Mouse (Mus musculus): ENCODE results near the gene Blzf1. TPM values are rescaled to one million over a fixed set of nuclear protein-coding genes. Genes with fewer than 3 reads are reported as not detected.

Gene Blzf1
- polyA plus RNA-seq, 1 experiment from 2014 or later = 45.5 TPM

DNA sequence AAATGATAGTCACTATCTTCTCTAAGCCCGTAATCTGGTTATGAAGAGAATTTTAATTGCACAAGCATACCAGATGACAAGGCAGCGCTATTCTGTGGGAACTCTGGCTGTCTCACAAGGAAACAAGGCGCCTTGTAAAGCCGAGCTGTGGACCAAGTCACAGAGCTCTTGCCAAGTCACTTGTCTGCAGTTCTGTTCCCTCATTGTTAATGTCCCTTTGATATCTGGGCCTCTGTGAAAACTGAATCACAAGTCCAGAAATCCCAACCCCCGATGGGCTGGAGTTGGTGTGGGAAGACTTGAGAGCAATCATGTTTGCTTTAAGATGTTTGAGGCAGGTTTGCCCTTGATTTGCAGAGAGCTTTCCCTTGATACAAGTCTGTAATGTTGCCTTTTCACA, 13.4 kb upstream of the Blzf1 start:
- Histone ChIP-seq H3K4me3 (no peak overlapping the region), H3K27me3 (no peaks in the 10 kb centered on the region), H3K9ac (no peak overlapping the region), H3K4me2 (no peak overlapping the region), H3K27ac (no peak overlapping the region), H3K9me3 (no peaks in the 10 kb centered on the region), H3K36me3 (no peaks in the 10 kb centered on the region), H3K4me1 (peaks cover 3% of the 10 kb centered on the region; the same call in 1 of the 2 replicates)
- ATAC-seq (ENCODE audit: insufficient number of reproducible peaks, low FRiP score, low TSS enrichment, low read depth) = no peak
- 66% methylated on average over 5 of the region's 5 CpGs for WGBS

DNA sequence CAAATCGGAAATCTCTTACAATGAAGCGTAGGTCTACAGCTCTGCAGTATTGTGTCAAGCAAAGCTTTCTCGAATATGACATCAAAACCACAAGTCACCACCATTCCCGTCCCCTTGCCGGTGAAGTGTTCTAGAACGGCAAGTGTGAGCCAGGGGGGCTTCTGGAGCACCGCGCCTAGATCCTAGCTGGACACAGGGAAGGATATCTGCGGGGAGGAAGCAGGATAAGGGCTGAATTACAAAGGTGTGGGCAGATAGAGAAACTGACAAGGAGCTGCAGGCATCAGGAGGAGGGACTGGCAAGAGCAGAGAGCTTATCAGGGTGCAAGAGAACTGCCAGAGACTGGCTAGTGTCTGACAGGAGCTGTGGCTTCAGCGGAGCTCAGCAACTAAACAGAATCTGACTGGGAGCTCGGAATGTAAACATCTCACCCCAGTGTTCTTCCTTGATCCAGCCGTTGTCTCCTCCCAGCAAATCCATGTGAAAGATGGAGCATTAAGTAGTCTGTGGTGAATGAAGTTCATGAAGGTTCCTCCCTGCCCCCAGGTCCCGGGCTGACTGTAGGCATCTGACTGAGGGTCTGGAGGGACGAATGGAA, 12.4 kb upstream of the Blzf1 start:
- no peaks in the 10 kb centered on the region for H3K9me3 ChIP-seq
- H3K36me3 ChIP-seq = no peaks in the 10 kb centered on the region
- H3K9ac ChIP-seq = no peak overlapping the region
- WGBS = 84% methylated on average over 14 of the region's 14 CpGs
- H3K4me2 ChIP-seq = no peak overlapping the region
- H3K27ac ChIP-seq = peak overlapping the region; percentile 27; the same call in 1 of the 2 replicates
- H3K4me3 ChIP-seq = no peak overlapping the region
- no peak for ATAC-seq (ENCODE audit: insufficient number of reproducible peaks, low FRiP score, low TSS enrichment, low read depth)
- H3K4me1 ChIP-seq = peaks cover 3% of the 10 kb centered on the region; the same call in 1 of the 2 replicates
- H3K27me3 ChIP-seq = no peaks in the 10 kb centered on the region

DNA sequence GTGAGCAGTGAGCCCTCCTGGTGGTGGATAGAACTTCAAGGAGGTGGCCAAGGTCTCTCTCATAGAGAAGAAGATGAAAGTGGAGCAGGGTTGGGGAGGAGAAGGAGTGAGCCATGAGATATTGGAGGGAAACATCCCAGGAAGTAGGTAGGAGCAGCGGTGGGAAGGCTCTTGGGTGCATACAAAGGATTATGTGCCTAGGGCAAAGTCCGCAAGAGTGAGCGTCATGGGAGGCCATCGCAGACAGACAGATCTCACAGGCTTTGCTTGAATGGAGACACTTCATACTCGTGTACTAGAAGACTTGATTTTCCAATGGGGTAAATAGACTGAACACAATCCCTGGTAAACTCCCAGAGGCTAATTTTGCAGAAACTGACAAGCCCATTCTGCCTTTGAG, 11.2 kb upstream of the Blzf1 start:
- no peak overlapping the region for H3K9ac ChIP-seq
- WGBS = 91% methylated on average over 5 of the region's 5 CpGs
- H3K4me3 ChIP-seq = no peak overlapping the region
- no peaks in the 10 kb centered on the region for H3K27me3 ChIP-seq
- no peak overlapping the region for H3K4me2 ChIP-seq
- H3K36me3 ChIP-seq = no peaks in the 10 kb centered on the region
- ATAC-seq (ENCODE audit: insufficient number of reproducible peaks, low FRiP score, low TSS enrichment, low read depth) = no peak
- H3K27ac ChIP-seq = no peak overlapping the region
- H3K9me3 ChIP-seq = no peaks in the 10 kb centered on the region
- peaks cover 3% of the 10 kb centered on the region; the same call in 1 of the 2 replicates for H3K4me1 ChIP-seq

GRCm38 (mm10) chr1:164317261-164317660, 10.0 kb upstream of the Blzf1 start:
- peaks cover 3% of the 10 kb centered on the region; the same call in 1 of the 2 replicates for H3K4me1 ChIP-seq
- H3K4me2 ChIP-seq = no peak overlapping the region
- H3K9ac ChIP-seq = no peak overlapping the region
- ATAC-seq (ENCODE audit: insufficient number of reproducible peaks, low FRiP score, low TSS enrichment, low read depth) = no peak
- H3K4me3 ChIP-seq = no peak overlapping the region
- H3K36me3 ChIP-seq = 0 out of 2 replicates have a peak, but pooled peaks cover 5% of the 10 kb centered on the region
- H3K27me3 ChIP-seq = no peaks in the 10 kb centered on the region
- no peaks in the 10 kb centered on the region for H3K9me3 ChIP-seq
- H3K27ac ChIP-seq = no peak overlapping the region
- 88% methylated on average over 9 of the region's 9 CpGs for WGBS

GRCm38 (mm10) chr1:164316697-164317096, 9.4 kb upstream of the Blzf1 start:
- 21% methylated on average over 3 of the region's 3 CpGs for WGBS
- Histone ChIP-seq H3K4me1 (0 out of 2 replicates have a peak, but pooled peaks cover 3% of the 10 kb centered on the region), H3K4me3 (no peak overlapping the region), H3K27ac (no peak overlapping the region), H3K4me2 (no peak overlapping the region), H3K9ac (no peak overlapping the region), H3K9me3 (no peaks in the 10 kb centered on the region), H3K27me3 (no peaks in the 10 kb centered on the region), H3K36me3 (0 out of 2 replicates have a peak, but pooled peaks cover 5% of the 10 kb centered on the region)
- ATAC-seq (ENCODE audit: insufficient number of reproducible peaks, low FRiP score, low TSS enrichment, low read depth) = no peak

DNA sequence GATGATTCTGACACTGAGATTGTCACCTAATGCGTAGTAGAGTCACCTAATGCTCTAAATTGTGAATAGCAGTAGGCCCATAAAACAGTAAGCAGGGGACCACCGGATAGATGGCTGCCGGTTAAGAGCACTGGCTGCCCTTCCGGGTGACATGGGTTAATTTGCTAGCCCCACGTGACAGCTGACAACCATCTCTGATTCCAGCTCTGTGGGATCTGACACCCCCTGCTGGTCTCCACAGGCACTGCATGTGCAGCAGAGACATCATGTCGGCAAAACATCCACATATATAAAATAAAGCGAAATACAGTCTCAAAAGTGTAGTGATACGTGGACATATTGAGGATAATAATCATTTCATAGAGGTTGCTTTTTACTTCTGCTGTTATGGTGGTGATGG, 8.0 kb upstream of the Blzf1 start:
- no peak overlapping the region for H3K4me2 ChIP-seq
- H3K27me3 ChIP-seq = no peaks in the 10 kb centered on the region
- no peaks in the 10 kb centered on the region for H3K9me3 ChIP-seq
- no peaks in the 10 kb centered on the region for H3K4me1 ChIP-seq
- H3K27ac ChIP-seq = no peak overlapping the region
- no peak overlapping the region for H3K9ac ChIP-seq
- WGBS = 68% methylated on average over 8 of the region's 8 CpGs
- no peak overlapping the region for H3K4me3 ChIP-seq
- 0 out of 2 replicates have a peak, but pooled peaks cover 8% of the 10 kb centered on the region for H3K36me3 ChIP-seq
- no peak for ATAC-seq (ENCODE audit: insufficient number of reproducible peaks, low FRiP score, low TSS enrichment, low read depth)

DNA sequence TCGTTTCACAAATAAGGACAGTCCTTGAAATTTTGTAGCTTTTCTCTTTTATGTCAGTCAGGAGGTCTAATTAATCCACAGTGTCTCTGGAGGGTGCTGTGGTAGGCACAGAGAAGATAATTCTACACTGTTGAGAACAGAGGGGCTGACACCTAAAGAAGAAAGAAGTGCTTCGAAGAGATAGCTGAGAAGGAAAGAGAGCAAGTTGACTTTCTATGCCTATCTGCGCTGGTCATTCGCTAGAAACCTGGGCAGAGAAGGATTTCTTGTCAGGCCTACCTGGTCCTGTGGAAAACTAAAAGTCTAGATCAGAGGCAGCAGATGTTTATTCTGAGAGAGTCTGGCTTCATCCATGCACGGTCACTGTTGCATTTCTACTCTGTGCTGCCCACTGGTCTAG, 6.8 kb upstream of the Blzf1 start:
- Histone ChIP-seq H3K4me3 (no peak overlapping the region), H3K4me2 (no peak overlapping the region), H3K27ac (no peak overlapping the region), H3K9ac (no peak overlapping the region), H3K9me3 (no peaks in the 10 kb centered on the region), H3K27me3 (no peaks in the 10 kb centered on the region), H3K4me1 (no peaks in the 10 kb centered on the region), H3K36me3 (0 out of 2 replicates have a peak, but pooled peaks cover 8% of the 10 kb centered on the region)
- WGBS = 85% methylated on average over 5 of the region's 5 CpGs
- ATAC-seq (ENCODE audit: insufficient number of reproducible peaks, low FRiP score, low TSS enrichment, low read depth) = no peak

- no peak for ATAC-seq (ENCODE audit: insufficient number of reproducible peaks, low FRiP score, low TSS enrichment, low read depth)
- Histone ChIP-seq H3K9ac (peak overlapping the region; percentile 52), H3K9me3 (no peaks in the 10 kb centered on the region), H3K36me3 (peaks cover 10% of the 10 kb centered on the region; the same call in 1 of the 2 replicates), H3K4me1 (peaks cover 17% of the 10 kb centered on the region), H3K27me3 (no peaks in the 10 kb centered on the region), H3K4me2 (peak overlapping the region; percentile 59), H3K4me3 (peak overlapping the region; percentile 82), H3K27ac (peak overlapping the region; percentile 86)
- WGBS = 11% methylated on average over 10 of the region's 10 CpGs
Measured at GRCm38 (mm10) chr1:164307922-164308321, 633 bp upstream of the Blzf1 start.

- H3K27me3 ChIP-seq = no peaks in the 10 kb centered on the region
- H3K27ac ChIP-seq = no peak within 1 kb of the TSS
- peaks cover 17% of the 10 kb centered on the region for H3K4me1 ChIP-seq
- peaks cover 37% of the 10 kb centered on the region for H3K36me3 ChIP-seq
- 83% methylated on average over 5 of the region's 5 CpGs for WGBS
- H3K9ac ChIP-seq = no peak within 1 kb of the TSS
- no peak for ATAC-seq (ENCODE audit: insufficient number of reproducible peaks, low FRiP score, low TSS enrichment, low read depth)
- no peak within 1 kb of the TSS for H3K4me3 ChIP-seq
- H3K4me2 ChIP-seq = no peak within 1 kb of the TSS
- no peaks in the 10 kb centered on the region for H3K9me3 ChIP-seq
Measured at GRCm38 (mm10) chr1:164303821-164304220, 3.5 kb downstream of the Blzf1 start, which contains the start of gene Nme7. TSS of gene Nme7 (plus strand) at chr1:164304121.

GRCm38 (mm10) chr1:164301949-164302348, 5.3 kb downstream of the Blzf1 start:
- WGBS = 86% methylated on average over 4 of the region's 4 CpGs

GRCm38 (mm10) chr1:164296473-164296872, 10.8 kb downstream of the Blzf1 start:
- 94% methylated on average over 4 of the region's 5 CpGs for WGBS
- no peak for ATAC-seq (ENCODE audit: insufficient number of reproducible peaks, low FRiP score, low TSS enrichment, low read depth)
- no peak overlapping the region for H3K9ac ChIP-seq
- H3K4me2 ChIP-seq = no peak overlapping the region
- no peak overlapping the region for H3K27ac ChIP-seq
- no peak overlapping the region for H3K4me3 ChIP-seq
- no peaks in the 10 kb centered on the region for H3K4me1 ChIP-seq
- peaks cover 74% of the 10 kb centered on the region for H3K36me3 ChIP-seq
- no peaks in the 10 kb centered on the region for H3K9me3 ChIP-seq
- H3K27me3 ChIP-seq = no peaks in the 10 kb centered on the region

More at GRCm38 (mm10) chr1:164301949-164302348, 5.3 kb downstream of the Blzf1 start:
- H3K36me3 ChIP-seq = peaks cover 51% of the 10 kb centered on the region
- ATAC-seq (ENCODE audit: insufficient number of reproducible peaks, low FRiP score, low TSS enrichment, low read depth) = no peak
- H3K4me2 ChIP-seq = no peak overlapping the region
- no peak overlapping the region for H3K4me3 ChIP-seq
- no peaks in the 10 kb centered on the region for H3K27me3 ChIP-seq
- H3K9ac ChIP-seq = no peak overlapping the region
- no peak overlapping the region for H3K27ac ChIP-seq
- H3K4me1 ChIP-seq = peaks cover 12% of the 10 kb centered on the region
- no peaks in the 10 kb centered on the region for H3K9me3 ChIP-seq

DNA sequence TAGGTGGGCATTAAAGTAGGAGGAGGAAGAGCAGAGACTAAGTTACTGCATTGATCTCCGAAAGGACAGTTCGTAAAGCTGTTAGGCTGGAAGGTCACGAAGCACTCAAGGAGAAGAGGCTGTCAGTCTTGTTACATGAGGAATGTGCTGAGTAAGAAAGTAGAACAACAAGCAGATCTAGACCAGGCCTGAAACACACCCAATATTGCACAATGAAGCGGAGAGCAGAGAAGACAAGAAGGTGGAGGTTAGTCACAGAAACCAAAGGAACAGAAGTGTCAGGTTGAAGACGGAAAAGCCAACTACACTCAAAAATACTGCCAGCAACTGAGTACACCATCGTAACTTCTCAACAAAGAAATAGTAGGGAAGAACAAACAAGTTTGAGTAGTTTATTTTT, 13.2 kb downstream of the Blzf1 start:
- Histone ChIP-seq H3K9me3 (no peaks in the 10 kb centered on the region), H3K4me3 (no peak overlapping the region), H3K27me3 (no peaks in the 10 kb centered on the region), H3K4me2 (no peak overlapping the region), H3K9ac (no peak overlapping the region), H3K27ac (no peak overlapping the region), H3K4me1 (no peaks in the 10 kb centered on the region), H3K36me3 (peaks cover 65% of the 10 kb centered on the region)
- WGBS = 87% methylated on average over 6 of the region's 6 CpGs
- no peak for ATAC-seq (ENCODE audit: insufficient number of reproducible peaks, low FRiP score, low TSS enrichment, low read depth)

Data from limb, embryonic 15.5 days (tissue).